Mouse (Mus musculus) lung, embryonic 14.5 days (tissue): ENCODE results near the gene Unc45a. TPM values are rescaled to one million over a fixed set of nuclear protein-coding genes. Genes with fewer than 3 reads are reported as not detected.

Source experiments
- ATAC-seq: fragments of 200-750 bp; cut with Nextera tagmentation; 2 replicates; pipeline ENCODE4 v1.8.0; 2017; ENCODE audit warnings: mild to moderate bottlenecking, moderate TSS enrichment, moderate library complexity; ENCODE audit not compliant: insufficient read depth
- DNase-seq: peaks from one replicate; pipeline ENCODE4 v3.0.0-alpha.2; 2015
- H3K27ac ChIP-seq: fragments of 300-500 bp; sonication (generic); 2 replicates; pipeline ENCODE4 v1.5.1; 2014; ENCODE audit warnings: low read depth, mild to moderate bottlenecking, moderate library complexity
- H3K27me3 ChIP-seq: fragments of 300-500 bp; sonication (generic); 2 replicates; pipeline ENCODE4 v1.6.1; 2014; ENCODE audit warnings: low read length, control low read depth; ENCODE audit not compliant: insufficient read depth
- H3K36me3 ChIP-seq: fragments of 300-500 bp; sonication (generic); 2 replicates; pipeline ENCODE4 v1.6.1; 2014; ENCODE audit warnings: control low read depth; ENCODE audit not compliant: insufficient read depth
- H3K4me1 ChIP-seq: fragments of 300-500 bp; sonication (generic); 2 replicates; pipeline ENCODE4 v1.6.1; 2014; ENCODE audit warnings: antibody characterized with exemption, control low read depth; ENCODE audit not compliant: insufficient read depth
- H3K4me2 ChIP-seq: fragments of 300-500 bp; sonication (generic); 2 replicates; pipeline ENCODE4 v1.6.1; 2014; ENCODE audit warnings: mild to moderate bottlenecking
- H3K4me3 ChIP-seq: fragments of 300-500 bp; sonication (generic); 2 replicates; pipeline ENCODE4 v1.5.1; 2014; ENCODE audit warnings: low read depth, low read length
- H3K9ac ChIP-seq: fragments of 300-500 bp; sonication (generic); 2 replicates; pipeline ENCODE4 v1.6.1; 2014
- H3K9me3 ChIP-seq: fragments of 300-500 bp; sonication (generic); 2 replicates; pipeline ENCODE4 v1.6.1; 2016; ENCODE audit warnings: low read depth, low read length, control low read depth
- CTCF ChIP-seq: IDR thresholded peaks from 2 replicates; pipeline ENCODE4 v1.5.1; 2016; ENCODE audit warnings: antibody characterized with exemption, low read depth
- WGBS: fragments of 180-500 bp; shearing (Covaris S2); extraction: QIAGEN DNeasy Blood & Tissue Kit; methylation state at CpG from one replicate; pipeline ENCODE4 v1.1.7; 2014; 5-methylcytosine and 5-hydroxymethylcytosine counted together
- polyA plus RNA-seq: library from polyadenylated mRNA; unstranded; fragments of >200 nt; fragmentation: Nextera tagmentation; extraction: Ambion mirVana; gene quantifications from 2 replicates; pipeline ENCODE4 v1.2.1, GENCODE M21; 2014

Gene Unc45a
- polyA plus RNA-seq, 1 experiment from 2014 or later = 34.3 TPM

DNA sequence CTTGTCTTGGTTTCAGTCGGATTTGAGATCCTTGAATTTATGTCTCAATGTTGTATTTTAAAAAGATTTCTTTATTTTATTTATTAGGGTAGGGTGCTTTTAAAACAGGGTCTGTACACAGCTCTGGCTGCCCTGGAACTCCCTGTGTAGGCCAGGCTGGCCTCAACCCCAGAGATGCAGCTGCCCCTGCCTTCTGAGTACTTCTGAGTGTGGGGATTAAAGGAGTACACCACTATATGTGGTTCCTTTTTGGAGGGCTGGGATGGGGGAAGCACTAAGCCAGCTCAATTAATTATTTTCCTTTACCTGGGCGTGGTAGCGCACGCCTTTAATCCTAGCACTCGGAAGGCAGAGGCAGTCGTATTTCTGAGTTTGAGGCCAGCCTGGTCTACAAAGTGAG, 44.3 kb downstream of the Unc45a start:
- no peaks in the 10 kb centered on the region for H3K27me3 ChIP-seq
- no peak overlapping the region for H3K4me3 ChIP-seq
- H3K9me3 ChIP-seq = no peaks in the 10 kb centered on the region
- no peak for ATAC-seq
- peaks cover 7% of the 10 kb centered on the region; the same call in 1 of the 2 replicates for H3K4me1 ChIP-seq
- no peak overlapping the region for H3K9ac ChIP-seq
- H3K36me3 ChIP-seq = peaks cover 27% of the 10 kb centered on the region
- 90% methylated on average over 6 of the region's 6 CpGs for WGBS
- no peak overlapping the region for H3K27ac ChIP-seq
- peak overlapping the region; percentile 73 for H3K4me2 ChIP-seq
- DNase-seq = no peak
- TF ChIP-seq CTCF = no peak

DNA sequence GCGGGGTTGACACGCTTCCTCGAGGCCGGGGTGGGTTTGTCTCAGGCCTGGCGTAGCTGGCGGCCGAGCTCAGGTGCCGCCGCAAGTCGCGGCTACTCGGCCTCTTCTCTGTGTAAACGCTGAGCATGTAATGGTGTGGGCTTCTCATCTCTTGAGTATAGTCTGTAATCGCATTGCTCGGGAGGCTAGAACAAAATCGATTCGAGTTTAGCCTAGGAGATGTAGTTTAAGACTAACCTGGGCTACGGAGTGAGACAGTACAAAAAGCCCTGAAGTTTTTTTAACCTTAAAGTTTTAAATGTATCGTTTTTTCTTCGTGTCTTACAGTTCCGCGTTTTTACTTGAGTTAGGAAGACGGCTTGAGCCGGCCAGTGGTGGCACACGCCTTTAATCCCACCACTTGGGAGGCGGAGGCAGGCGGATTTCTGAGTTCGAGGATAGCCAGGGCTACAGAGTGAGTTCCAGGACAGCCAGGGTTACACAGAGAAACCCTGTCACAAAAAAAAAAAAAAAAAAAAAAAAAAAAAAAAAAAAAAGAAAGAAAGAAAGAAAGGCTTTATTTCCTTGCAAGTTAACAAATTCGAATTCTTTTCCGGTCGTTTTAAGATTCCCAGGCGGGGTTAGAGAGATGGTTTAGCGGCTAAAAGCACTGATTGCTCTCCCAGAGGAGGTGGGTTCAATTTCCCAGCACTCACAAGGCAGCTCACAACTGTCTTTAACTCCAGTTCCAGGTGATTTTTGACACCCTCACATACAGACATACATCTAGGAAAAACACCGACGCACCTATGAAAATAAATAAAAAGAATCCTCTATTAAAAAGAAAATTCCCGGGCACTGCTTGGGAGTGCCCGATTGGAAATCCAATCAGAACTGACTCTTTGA, 45.8 kb downstream of the Unc45a start:
- Histone ChIP-seq H3K9me3 (no peaks in the 10 kb centered on the region), H3K4me2 (peak overlapping the region; percentile 73), H3K27me3 (no peaks in the 10 kb centered on the region), H3K4me3 (peak overlapping the region; percentile 92), H3K36me3 (peaks cover 27% of the 10 kb centered on the region), H3K4me1 (peaks cover 7% of the 10 kb centered on the region; the same call in 1 of the 2 replicates), H3K9ac (peak overlapping the region; percentile 86), H3K27ac (peak overlapping the region; percentile 92)
- no peak for TF ChIP-seq CTCF
- ATAC-seq = peak; percentile 68
- 6% methylated on average over 37 of the region's 37 CpGs for WGBS
- peak; percentile 64 for DNase-seq

DNA sequence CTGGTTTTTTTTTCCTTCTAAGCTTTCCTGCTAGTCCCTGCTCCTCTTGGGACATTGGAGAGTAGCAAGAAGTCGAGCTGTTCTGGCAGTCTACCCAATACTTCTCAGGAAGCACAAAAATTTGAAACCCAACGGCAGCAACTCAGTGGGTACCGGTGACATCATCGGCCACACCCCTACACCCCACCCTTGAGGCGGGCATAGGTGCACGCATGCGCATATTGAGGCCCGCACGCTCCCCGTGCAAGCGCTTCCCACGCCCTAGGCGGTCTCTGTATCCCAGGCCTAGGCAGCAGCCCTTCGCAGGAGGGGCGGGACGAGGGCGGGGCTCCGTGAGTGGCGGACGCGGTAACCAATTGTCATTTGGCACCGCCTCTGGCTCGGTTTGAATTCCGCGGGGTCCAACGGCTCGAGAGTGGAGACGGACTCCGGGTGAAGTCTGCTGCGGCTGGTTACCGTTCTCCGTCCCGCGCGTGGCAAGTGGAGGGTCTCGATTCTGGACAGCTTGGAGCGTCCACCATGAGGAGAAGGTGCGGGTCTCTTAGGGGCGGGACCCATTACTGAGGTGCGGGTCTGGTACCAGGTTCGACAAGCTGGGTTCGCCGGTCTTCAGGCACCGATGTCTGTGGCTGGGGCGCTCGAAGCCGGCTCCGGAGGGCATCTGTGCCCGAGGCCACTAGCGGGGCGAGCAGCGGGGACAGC, 46.6 kb downstream of the Unc45a start, which contains the start of gene Prc1:
Gene Prc1 (plus strand): TSS at position 389 of the 702 bp plus-strand sequence.
- Histone ChIP-seq H3K4me2 (peak within 1 kb of the TSS; percentile 73), H3K9me3 (no peaks in the 10 kb centered on the region), H3K4me3 (peak within 1 kb of the TSS; percentile 92), H3K36me3 (peaks cover 22% of the 10 kb centered on the region), H3K27me3 (no peaks in the 10 kb centered on the region), H3K4me1 (peaks cover 7% of the 10 kb centered on the region; the same call in 1 of the 2 replicates), H3K27ac (peak within 1 kb of the TSS; percentile 92), H3K9ac (peak within 1 kb of the TSS; percentile 86)
- under 1% methylated on average over 52 of the region's 52 CpGs for WGBS
- TF ChIP-seq CTCF = no peak
- ATAC-seq (peak; percentile 99), DNase-seq (peak; percentile 99)

DNA sequence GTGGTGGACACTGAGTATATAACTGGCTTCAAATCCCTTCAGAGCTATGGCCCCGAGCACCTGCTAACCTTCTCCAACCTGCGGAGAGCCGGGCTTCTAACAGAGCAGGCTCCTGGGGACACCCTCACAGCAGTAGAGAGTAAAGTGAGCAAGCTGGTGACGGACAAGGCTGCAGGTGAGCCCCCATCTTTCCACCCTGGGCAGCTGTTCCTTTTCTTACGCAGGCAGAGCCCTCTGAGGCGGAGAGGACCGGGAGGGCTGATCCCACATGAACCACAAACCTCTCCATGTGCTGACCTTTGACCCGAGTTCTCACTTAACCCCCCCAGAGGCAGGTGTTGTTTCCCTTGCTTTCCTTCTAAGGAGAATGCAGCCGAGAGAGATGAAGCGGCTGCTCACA, 53.1 kb downstream of the Unc45a start:
- DNase-seq = no peak
- peaks cover 72% of the 10 kb centered on the region for H3K36me3 ChIP-seq
- H3K4me2 ChIP-seq = no peak overlapping the region
- no peak overlapping the region for H3K27ac ChIP-seq
- 76% methylated on average over 10 of the region's 10 CpGs for WGBS
- H3K4me3 ChIP-seq = no peak overlapping the region
- H3K4me1 ChIP-seq = no peaks in the 10 kb centered on the region
- H3K9me3 ChIP-seq = no peaks in the 10 kb centered on the region
- no peak for TF ChIP-seq CTCF
- no peak for ATAC-seq
- H3K27me3 ChIP-seq = no peaks in the 10 kb centered on the region
- no peak overlapping the region for H3K9ac ChIP-seq

DNA sequence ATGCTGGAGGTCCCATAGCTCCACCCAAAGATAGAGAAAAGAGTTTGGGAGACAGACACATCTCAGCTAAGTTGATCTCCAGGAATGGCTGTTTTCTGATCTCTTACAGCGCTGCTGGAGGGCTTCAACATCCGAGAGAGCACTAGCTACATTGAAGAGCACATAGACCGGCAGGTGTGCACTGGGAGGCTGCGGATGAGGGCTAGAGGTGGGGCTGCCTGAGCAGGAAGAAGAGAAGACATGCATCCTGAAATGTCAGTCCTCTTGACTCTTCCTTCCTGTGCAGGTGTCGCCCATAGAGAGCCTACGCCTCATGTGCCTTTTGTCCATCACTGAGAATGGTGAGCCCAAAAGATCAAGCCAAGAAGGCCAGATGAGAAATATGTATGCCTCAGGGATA, 55.1 kb downstream of the Unc45a start:
- Histone ChIP-seq H3K9ac (no peak overlapping the region), H3K4me2 (no peak overlapping the region), H3K27me3 (no peaks in the 10 kb centered on the region), H3K27ac (no peak overlapping the region), H3K36me3 (peaks cover 72% of the 10 kb centered on the region), H3K4me1 (no peaks in the 10 kb centered on the region), H3K9me3 (no peaks in the 10 kb centered on the region), H3K4me3 (no peak overlapping the region)
- TF ChIP-seq CTCF = no peak
- ATAC-seq (no peak), DNase-seq (no peak)
- 88% methylated on average over 6 of the region's 6 CpGs for WGBS

DNA sequence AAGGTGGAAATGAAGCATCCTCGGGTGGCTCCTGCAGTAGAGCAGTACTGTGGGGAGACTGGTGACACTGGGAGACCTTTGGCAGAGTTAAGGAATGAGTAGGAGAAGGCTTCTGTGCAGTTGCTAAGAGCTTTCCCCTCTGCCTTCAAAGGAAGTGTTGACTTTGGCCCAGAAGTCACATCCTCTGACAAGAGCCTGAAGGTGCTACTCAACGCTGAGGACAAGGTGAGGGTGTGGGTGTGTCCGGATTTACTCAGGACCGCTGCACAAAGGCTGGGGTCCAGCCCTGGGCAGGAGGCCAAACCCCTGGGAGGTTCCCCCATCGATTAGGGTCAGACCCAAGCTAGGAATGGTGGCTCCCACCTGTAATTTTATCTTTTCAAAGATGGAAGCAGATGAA, 56.4 kb downstream of the Unc45a start:
- no peak for ATAC-seq
- H3K4me1 ChIP-seq = no peaks in the 10 kb centered on the region
- H3K36me3 ChIP-seq = peaks cover 68% of the 10 kb centered on the region
- no peak overlapping the region for H3K4me2 ChIP-seq
- no peak for DNase-seq
- H3K27ac ChIP-seq = no peak overlapping the region
- no peaks in the 10 kb centered on the region for H3K27me3 ChIP-seq
- no peaks in the 10 kb centered on the region for H3K9me3 ChIP-seq
- no peak overlapping the region for H3K4me3 ChIP-seq
- WGBS = 72% methylated on average over 5 of the region's 5 CpGs
- no peak for TF ChIP-seq CTCF
- no peak overlapping the region for H3K9ac ChIP-seq
